Mouse (Mus musculus) liver, embryonic 13.5 days (tissue): Measurements from ENCODE around the gene Pcbp2. TPM values are rescaled to one million over a fixed set of nuclear protein-coding genes. Genes with fewer than 3 reads are reported as not detected.
A peak's percentile ranks its signal among the peaks of the same experiment; 100 is the strongest.

ENCODE experiments used
- ATAC-seq: fragments of 200-750 bp; cut with Nextera tagmentation; 2 replicates; pipeline ENCODE4 v1.8.0; 2017; ENCODE audit warnings: low read depth, mild to moderate bottlenecking, moderate number of reproducible peaks, moderate library complexity
- DNase-seq: peaks from one replicate; pipeline ENCODE4 v3.0.0; 2022
- H3K27ac ChIP-seq: fragments of 300-500 bp; sonication (generic); 2 replicates; pipeline ENCODE4 v1.5.1; 2015; ENCODE audit warnings: moderate library complexity, mild to moderate bottlenecking, inconsistent platforms
- H3K27me3 ChIP-seq: fragments of 300-500 bp; sonication (generic); 2 replicates; pipeline ENCODE4 v1.6.1; 2015; ENCODE audit warnings: mild to moderate bottlenecking, inconsistent platforms
- H3K36me3 ChIP-seq: fragments of 300-500 bp; sonication (generic); 2 replicates; pipeline ENCODE4 v1.6.1; 2015; ENCODE audit warnings: mild to moderate bottlenecking, inconsistent platforms
- H3K4me1 ChIP-seq: fragments of 300-500 bp; sonication (generic); replicated peaks from 2 replicates; pipeline ENCODE4 v1.6.1; 2015; ENCODE audit warnings: inconsistent platforms
- H3K4me2 ChIP-seq: fragments of 300-500 bp; sonication (generic); 2 replicates; pipeline ENCODE4 v1.6.1; 2015; ENCODE audit warnings: inconsistent platforms, mild to moderate bottlenecking, moderate library complexity
- H3K4me3 ChIP-seq: fragments of 300-500 bp; sonication (generic); replicated peaks from 2 replicates; pipeline ENCODE4 v1.5.1; 2015; ENCODE audit warnings: mild to moderate bottlenecking, inconsistent platforms
- H3K9ac ChIP-seq: fragments of 300-500 bp; sonication (generic); 2 replicates; pipeline ENCODE4 v1.6.1; 2015; ENCODE audit warnings: mild to moderate bottlenecking, inconsistent platforms
- H3K9me3 ChIP-seq: fragments of 300-500 bp; sonication (generic); replicated peaks from 2 replicates; pipeline ENCODE4 v1.6.1; 2016; ENCODE audit warnings: inconsistent platforms
- WGBS: fragments of 180-500 bp; shearing (Covaris S2); methylation state at CpG from one replicate; pipeline ENCODE4 v1.1.7; 2015; ENCODE audit not compliant: insufficient replicate concordance; 5-methylcytosine and 5-hydroxymethylcytosine counted together
- polyA plus RNA-seq: library from polyadenylated mRNA; unstranded; fragments of >200 nt; fragmentation: Nextera tagmentation; extraction: Ambion mirVana; gene quantifications from 2 replicates; pipeline ENCODE4 v1.2.1, GENCODE M21; 2015

Pcbp2 gene
- polyA plus RNA-seq, 1 experiment from 2014 or later: 92.1 TPM

DNA sequence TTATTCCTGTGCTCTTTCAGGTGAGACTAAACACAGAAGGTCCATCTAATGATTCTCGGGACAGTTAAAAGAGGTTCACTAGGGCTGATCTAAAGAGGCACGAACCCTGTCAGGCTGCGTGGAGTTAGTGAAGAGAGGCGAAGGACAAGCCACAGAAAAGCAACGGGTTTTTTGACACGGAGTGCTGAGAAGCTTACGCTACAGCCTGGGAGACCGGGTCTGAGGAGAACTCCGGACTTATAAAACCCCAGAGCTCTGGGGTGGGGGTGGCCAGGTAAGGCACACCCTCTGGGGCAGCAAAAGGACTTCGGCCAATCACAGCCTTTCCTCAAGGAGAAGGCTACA, 47.3 kb downstream of the Pcbp2 start:
- WGBS: 1% methylated on average over 10 of the region's 10 CpGs
- H3K4me3 ChIP-seq: peak overlapping the region; percentile 81
- H3K27ac ChIP-seq: peak overlapping the region; percentile 85
- H3K27me3 ChIP-seq: peaks cover 5% of the 10 kb centered on the region; the same call in 1 of the 2 replicates
- peak overlapping the region; percentile 75 for H3K9ac ChIP-seq
- H3K4me2 ChIP-seq: peak overlapping the region; percentile 98
- peaks cover 21% of the 10 kb centered on the region for H3K36me3 ChIP-seq
- no peak for DNase-seq
- H3K4me1 ChIP-seq: peaks cover 51% of the 10 kb centered on the region
- no peaks in the 10 kb centered on the region for H3K9me3 ChIP-seq
- ATAC-seq: no peak

DNA sequence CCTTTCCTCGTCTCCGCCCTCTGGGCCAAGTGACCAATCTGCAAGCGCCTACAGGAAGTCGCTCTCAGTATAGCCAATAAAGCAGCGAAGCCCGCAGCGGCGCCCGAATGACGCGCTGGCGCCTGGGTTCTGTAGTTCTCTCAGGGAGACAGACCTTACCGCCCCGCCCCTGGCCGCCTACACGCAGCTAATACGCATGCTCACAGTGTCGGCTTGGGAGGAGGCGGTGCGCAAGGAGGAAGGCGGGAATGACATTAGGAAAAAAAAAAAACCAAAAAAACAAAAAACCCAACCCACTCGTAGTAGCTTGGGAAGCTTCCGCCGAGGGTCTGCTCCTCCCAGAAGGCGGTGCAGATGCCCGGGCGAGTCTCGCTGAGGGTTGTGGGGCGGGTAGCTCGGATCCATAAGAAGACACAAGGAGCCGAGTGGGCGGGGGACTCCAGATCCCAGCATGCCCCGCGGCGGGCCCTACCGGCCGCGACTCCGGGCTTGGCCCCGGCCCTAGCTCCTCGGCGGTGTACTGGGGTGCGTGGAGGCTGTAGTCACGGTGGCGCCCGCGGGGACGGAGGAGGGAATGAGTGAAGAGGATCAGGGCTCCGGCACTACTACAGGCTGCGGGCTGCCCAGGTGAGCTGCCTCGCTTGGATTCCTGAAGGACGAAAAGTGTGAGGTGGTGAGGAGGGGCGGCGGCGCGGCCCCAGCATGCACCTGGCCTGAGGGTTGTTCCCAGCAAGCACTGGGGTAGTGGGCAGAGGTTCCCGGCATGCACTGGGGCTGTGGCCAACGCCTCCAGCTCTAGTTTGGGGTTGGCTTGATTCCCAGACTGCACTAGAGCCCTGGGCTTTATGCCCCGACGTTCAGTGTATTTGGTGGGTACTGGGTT, 47.9 kb downstream of the Pcbp2 start, which contains the start of gene Tarbp2:
Tarbp2 (plus strand) TSS at position 217 of the 883 bp plus-strand sequence.
- peak within 1 kb of the TSS; percentile 87 for H3K9ac ChIP-seq
- peak within 1 kb of the TSS; percentile 96 for H3K27ac ChIP-seq
- peaks cover 51% of the 10 kb centered on the region for H3K4me1 ChIP-seq
- H3K9me3 ChIP-seq: no peaks in the 10 kb centered on the region
- H3K4me3 ChIP-seq: peak within 1 kb of the TSS; percentile 81
- peaks cover 5% of the 10 kb centered on the region; the same call in 1 of the 2 replicates for H3K27me3 ChIP-seq
- H3K4me2 ChIP-seq: peak within 1 kb of the TSS; percentile 98
- H3K36me3 ChIP-seq: peaks cover 26% of the 10 kb centered on the region
- DNase-seq: peak; percentile 100
- WGBS: under 1% methylated on average over 60 of the region's 60 CpGs
- ATAC-seq: peak; percentile 92

DNA sequence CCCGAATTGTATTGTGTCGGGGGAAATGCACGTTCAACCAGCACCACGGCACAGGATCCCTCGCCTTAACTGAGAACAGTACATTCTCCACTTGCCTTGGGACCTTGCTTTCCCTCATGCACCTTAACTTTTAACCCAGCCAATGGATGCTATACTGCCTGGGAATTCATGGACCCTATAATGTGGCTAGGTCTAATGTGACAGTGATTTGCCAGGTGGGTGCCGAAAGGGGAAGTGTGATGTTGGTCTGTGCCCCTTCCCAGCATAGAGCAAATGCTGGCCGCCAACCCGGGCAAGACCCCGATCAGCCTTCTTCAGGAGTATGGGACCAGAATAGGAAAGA, 48.5 kb downstream of the Pcbp2 start:
- no peak for ATAC-seq
- H3K9me3 ChIP-seq: no peaks in the 10 kb centered on the region
- H3K4me3 ChIP-seq: peak overlapping the region; percentile 81
- no peak for DNase-seq
- peaks cover 30% of the 10 kb centered on the region for H3K36me3 ChIP-seq
- peak overlapping the region; percentile 98 for H3K4me2 ChIP-seq
- peaks cover 5% of the 10 kb centered on the region; the same call in 1 of the 2 replicates for H3K27me3 ChIP-seq
- H3K27ac ChIP-seq: peak overlapping the region; percentile 96
- H3K4me1 ChIP-seq: peaks cover 51% of the 10 kb centered on the region
- peak overlapping the region; percentile 87 for H3K9ac ChIP-seq
- 4% methylated on average over 9 of the region's 9 CpGs for whole genome bisulfite sequencing

DNA sequence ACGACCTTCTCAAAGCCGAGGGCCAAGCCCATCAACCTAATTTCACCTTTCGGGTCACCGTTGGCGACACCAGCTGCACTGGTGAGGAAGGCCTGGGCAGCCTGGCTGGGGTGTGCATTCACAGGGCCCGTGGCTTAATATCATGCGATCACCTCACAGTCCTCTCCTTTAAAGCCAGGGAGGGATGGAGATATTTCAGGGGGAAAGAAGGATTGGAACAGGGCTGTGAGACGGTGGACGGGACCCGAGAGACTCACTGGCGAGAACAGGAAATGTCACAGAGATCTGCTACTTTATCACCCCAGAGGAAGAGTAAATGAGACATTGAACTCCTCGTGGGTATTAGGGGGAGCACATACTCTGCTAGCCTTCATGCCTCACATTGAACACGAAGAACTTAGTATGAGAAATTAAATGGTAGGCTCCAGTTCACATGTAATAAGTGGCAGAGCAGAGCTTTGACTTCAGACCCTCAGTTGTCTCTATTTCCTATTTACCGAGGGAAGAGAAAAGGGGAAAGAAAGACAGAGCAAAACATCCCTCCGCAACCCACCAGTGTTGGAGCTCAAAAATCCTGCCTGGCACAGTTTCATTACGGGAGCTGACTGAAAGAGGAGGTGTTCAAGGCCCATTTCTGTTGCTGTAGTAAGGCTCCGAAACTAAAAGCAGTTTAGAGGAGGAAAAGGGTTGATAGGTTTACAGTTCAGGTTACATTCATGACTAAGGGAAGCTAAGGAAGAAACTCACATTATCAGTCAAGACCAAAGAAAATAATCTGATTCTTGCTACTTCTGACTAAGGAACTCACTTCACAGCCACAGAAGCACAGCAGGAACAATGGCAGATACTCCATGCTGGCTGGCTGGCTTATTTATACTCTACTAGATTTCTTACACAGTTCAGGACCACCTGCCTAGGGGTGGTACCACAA, 49.1 kb downstream of the Pcbp2 start:
- WGBS: 35% methylated on average over 17 of the region's 17 CpGs

DNA sequence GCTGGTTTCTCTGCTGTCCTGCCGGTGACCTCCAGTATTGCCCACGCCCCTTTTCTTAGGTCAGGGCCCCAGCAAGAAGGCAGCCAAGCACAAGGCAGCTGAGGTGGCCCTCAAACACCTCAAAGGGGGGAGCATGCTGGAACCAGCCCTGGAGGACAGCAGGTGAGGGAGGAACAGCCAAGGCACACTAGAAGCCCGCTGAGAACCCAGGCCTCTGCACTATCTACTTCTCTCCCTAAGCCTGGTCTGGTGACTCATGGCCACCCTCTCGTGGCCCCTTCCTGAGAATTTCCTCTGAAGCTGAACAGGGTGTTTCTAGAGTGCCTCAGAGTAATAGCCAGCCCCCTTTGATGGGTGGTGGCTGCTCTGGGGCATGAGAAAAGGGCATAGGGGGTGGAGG, 50.1 kb downstream of the Pcbp2 start:
- Histone ChIP-seq H3K4me3 (peak overlapping the region; percentile 81; the same call in 1 of the 2 replicates), H3K9ac (peak overlapping the region; percentile 87), H3K27ac (peak overlapping the region; percentile 96), H3K4me2 (peak overlapping the region; percentile 98), H3K9me3 (no peaks in the 10 kb centered on the region), H3K4me1 (peaks cover 51% of the 10 kb centered on the region), H3K36me3 (peaks cover 38% of the 10 kb centered on the region), H3K27me3 (peaks cover 5% of the 10 kb centered on the region; the same call in 1 of the 2 replicates)
- ATAC-seq: no peak
- no peak for DNase-seq
- WGBS: 24% methylated on average over 4 of the region's 4 CpGs

More for the DNA sequence above, 49.1 kb downstream of the Pcbp2 start:
- H3K27ac ChIP-seq: peak overlapping the region; percentile 96
- DNase-seq: no peak
- H3K4me2 ChIP-seq: peak overlapping the region; percentile 98
- H3K9ac ChIP-seq: peak overlapping the region; percentile 87
- H3K36me3 ChIP-seq: peaks cover 36% of the 10 kb centered on the region
- ATAC-seq: no peak
- no peaks in the 10 kb centered on the region for H3K9me3 ChIP-seq
- peaks cover 51% of the 10 kb centered on the region for H3K4me1 ChIP-seq
- H3K27me3 ChIP-seq: peaks cover 5% of the 10 kb centered on the region; the same call in 1 of the 2 replicates
- peak overlapping the region; percentile 81 for H3K4me3 ChIP-seq

DNA sequence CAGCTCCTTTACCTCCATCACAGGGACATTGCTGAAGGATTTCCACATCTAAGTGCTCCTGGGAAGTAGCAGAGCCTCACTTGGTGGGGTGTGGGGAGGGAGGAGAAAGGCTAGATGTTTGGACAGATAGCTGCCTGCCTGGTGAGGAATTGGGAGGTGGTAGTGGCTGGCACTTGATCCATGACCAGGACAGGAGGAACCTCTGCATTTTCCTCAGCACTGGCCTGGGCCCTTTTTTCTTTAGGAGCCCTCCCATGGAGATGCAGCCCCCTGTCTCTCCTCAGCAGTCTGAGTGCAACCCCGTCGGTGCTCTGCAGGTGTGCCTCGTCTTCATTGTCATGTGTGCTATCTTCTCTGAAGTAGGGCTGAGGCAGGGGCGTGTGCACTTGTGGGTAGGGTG, 51.1 kb downstream of the Pcbp2 start:
- ATAC-seq: no peak
- 58% methylated on average over 4 of the region's 4 CpGs for WGBS
- Histone ChIP-seq H3K27ac (0 out of 2 replicates have a peak overlapping the region, but pooled peaks have one; percentile 96), H3K4me2 (no peak overlapping the region), H3K9ac (no peak overlapping the region), H3K4me3 (no peak overlapping the region), H3K36me3 (peaks cover 40% of the 10 kb centered on the region), H3K27me3 (no peaks in the 10 kb centered on the region; the same call in 1 of the 2 replicates), H3K9me3 (no peaks in the 10 kb centered on the region), H3K4me1 (peaks cover 44% of the 10 kb centered on the region)
- DNase-seq: no peak

DNA sequence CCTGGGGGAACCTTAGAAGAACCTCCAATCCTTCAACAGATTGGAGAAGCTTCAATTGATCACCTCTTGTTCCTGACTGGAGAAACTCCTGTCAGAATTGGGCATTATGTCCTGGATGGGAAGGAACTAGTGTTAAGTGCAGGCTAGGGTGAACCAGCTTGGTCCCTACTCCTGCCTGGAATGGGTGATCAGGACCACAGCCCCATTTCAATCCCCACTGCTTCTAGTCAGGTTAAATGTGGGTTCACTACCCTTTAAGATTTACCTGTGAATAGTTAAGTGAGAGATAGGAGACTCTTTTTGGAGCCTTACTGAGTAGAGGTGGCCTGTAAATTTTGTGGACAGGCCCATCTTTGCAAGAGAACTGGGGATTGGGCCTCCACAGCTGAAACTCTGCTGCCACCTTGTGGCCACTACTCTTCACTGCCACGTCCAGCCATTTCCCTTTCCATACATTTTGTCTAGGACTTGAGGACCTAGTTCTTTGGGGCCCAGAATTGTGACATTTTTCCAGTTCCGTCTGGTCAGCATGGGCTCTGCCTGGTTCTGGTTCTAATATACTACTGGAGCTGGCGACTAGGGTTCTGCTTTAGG, 54.6 kb downstream of the Pcbp2 start, which contains the start of gene Npff:
Npff (minus strand) TSS at position 51 of the 594 bp plus-strand sequence.
- H3K9ac ChIP-seq: no peak within 1 kb of the TSS
- peak; percentile 61 for DNase-seq
- no peak within 1 kb of the TSS for H3K27ac ChIP-seq
- WGBS: 5% methylated on average over 3 of the region's 3 CpGs
- H3K36me3 ChIP-seq: peaks cover 67% of the 10 kb centered on the region
- H3K4me1 ChIP-seq: peaks cover 22% of the 10 kb centered on the region
- no peaks in the 10 kb centered on the region for H3K9me3 ChIP-seq
- H3K4me3 ChIP-seq: no peak within 1 kb of the TSS
- H3K4me2 ChIP-seq: no peak within 1 kb of the TSS
- no peaks in the 10 kb centered on the region for H3K27me3 ChIP-seq
- ATAC-seq: no peak

DNA sequence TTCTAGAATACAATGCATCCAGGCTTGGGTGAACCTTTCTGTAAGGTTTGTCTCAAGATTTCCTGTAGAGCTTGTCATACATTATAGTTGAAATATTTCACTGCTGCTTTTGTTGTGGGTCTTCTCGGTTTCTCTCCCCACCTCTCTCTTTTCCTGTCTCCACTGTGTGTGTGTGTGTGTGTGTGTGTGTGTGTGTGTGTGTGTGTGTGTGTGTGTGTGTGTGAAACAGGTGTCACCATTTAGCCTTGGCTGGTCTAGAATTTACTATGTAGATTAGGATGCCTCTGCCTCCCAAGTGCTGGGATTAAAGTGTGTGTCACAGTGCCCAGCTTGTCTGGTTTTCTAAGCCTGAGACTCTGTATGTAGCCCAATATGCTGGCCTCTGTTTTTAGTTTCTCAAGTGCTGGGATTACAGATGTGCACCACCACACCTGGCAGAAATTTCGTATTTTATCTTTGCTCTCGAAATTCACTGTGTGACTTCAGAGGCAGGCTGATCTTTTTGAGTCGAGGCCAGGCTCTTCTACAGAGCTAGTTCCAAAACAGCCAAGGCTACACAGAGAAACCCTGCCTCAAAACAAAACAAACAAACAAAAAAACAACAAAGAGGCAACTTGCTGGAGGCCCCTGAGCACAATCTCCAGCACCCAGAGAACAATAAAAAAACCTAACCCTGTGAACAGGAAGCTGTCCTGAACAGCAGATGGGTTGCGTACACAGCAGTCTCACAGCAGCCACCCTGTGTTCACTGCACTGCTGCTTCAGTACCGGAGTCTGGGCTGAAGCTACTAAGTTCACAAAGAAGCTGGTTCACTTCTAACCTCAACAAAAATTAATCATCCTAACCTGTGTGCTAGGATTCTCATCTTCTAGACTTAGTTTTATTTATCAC, 56.0 kb downstream of the Pcbp2 start:
- Histone ChIP-seq H3K27ac (no peak overlapping the region), H3K9me3 (no peaks in the 10 kb centered on the region), H3K27me3 (no peaks in the 10 kb centered on the region), H3K36me3 (peaks cover 67% of the 10 kb centered on the region), H3K4me2 (no peak overlapping the region), H3K4me3 (no peak overlapping the region), H3K9ac (no peak overlapping the region), H3K4me1 (peaks cover 8% of the 10 kb centered on the region)
- 73% methylated on average over 6 of the region's 6 CpGs for WGBS
- ATAC-seq: no peak
- no peak for DNase-seq

DNA sequence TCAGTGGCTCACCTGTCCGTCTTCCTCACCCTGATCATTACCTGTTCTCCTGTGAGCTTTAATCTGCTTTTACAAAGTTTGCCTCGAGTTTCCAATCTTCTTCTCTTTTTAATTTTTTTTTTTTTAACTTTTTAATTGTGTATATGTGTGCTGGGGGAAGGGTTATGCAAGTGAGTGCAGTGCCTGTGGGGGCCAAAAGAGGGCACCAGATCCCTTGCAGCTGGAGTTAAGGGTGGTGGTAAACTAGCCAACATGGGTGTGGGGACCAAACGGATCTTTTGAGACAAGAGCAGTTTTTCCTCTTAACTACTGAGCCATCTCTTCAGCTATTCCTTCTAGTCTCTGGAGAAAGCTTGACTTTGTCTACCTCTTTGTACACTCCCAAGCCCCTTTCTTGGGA, 57.6 kb downstream of the Pcbp2 start:
- Histone ChIP-seq H3K9ac (no peak overlapping the region), H3K27me3 (no peaks in the 10 kb centered on the region), H3K27ac (no peak overlapping the region), H3K4me1 (no peaks in the 10 kb centered on the region; the same call in 1 of the 2 replicates), H3K9me3 (no peaks in the 10 kb centered on the region), H3K4me3 (no peak overlapping the region), H3K36me3 (peaks cover 63% of the 10 kb centered on the region), H3K4me2 (no peak overlapping the region)
- WGBS: 63% methylated on average over 3 of the region's 3 CpGs
- ATAC-seq (no peak), DNase-seq (no peak)

DNA sequence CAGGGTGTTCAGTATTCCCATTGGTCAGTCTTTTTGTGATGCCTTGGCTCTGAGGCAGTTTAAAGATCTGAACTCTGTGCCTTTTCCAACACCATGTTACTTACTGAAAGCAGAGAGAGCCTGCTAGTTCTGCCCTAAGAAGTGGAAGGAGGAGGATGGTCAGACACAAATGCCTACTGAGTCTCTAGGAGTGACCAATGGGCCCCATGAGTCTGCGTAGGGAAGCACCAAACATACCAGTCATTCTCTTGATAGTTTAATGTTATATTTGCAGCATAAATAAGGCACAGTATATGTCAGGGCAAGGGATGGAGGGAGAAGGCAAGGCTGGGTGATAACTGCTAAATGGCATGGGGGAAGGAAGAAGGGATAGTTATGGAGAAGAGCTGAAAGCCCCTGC, 58.1 kb downstream of the Pcbp2 start:
- WGBS: 85% methylated on average over 1 of the region's 1 CpGs
- H3K36me3 ChIP-seq: peaks cover 66% of the 10 kb centered on the region

More for the DNA sequence above, 58.1 kb downstream of the Pcbp2 start:
- ATAC-seq (no peak), DNase-seq (no peak)
- Histone ChIP-seq H3K4me3 (no peak overlapping the region), H3K4me1 (no peaks in the 10 kb centered on the region; the same call in 1 of the 2 replicates), H3K9me3 (no peaks in the 10 kb centered on the region), H3K27me3 (no peaks in the 10 kb centered on the region), H3K9ac (no peak overlapping the region), H3K27ac (no peak overlapping the region; the same call in 1 of the 2 replicates), H3K4me2 (no peak overlapping the region)
